Mouse (Mus musculus) forebrain, embryonic 10.5 days (tissue): ENCODE data around the gene Hoxc10. TPM values are rescaled to one million over a fixed set of nuclear protein-coding genes. Genes with fewer than 3 reads are reported as not detected.

ENCODE experiments used
- DNase-seq: peaks from one replicate; pipeline ENCODE4 v3.0.0-alpha.2; 2017; ENCODE audit warnings: low spot score; ENCODE audit errors: extremely low spot score
- H3K27ac ChIP-seq: fragments of 300-500 bp; sonication (generic); 2 replicates; pipeline ENCODE4 v1.5.1; 2016; ENCODE audit warnings: mild to moderate bottlenecking
- H3K27me3 ChIP-seq: fragments of 300-500 bp; sonication (generic); 2 replicates; pipeline ENCODE4 v1.6.1; 2016; ENCODE audit warnings: mild to moderate bottlenecking; ENCODE audit not compliant: poor library complexity, severe bottlenecking
- H3K36me3 ChIP-seq: fragments of 300-500 bp; sonication (generic); replicated peaks from 2 replicates; pipeline ENCODE4 v1.6.1; 2016; ENCODE audit warnings: mild to moderate bottlenecking, moderate library complexity
- H3K4me1 ChIP-seq: fragments of 300-500 bp; sonication (generic); 2 replicates; pipeline ENCODE4 v1.6.1; 2016
- H3K4me3 ChIP-seq: fragments of 300-500 bp; sonication (generic); 2 replicates; pipeline ENCODE4 v1.5.1; 2016; ENCODE audit warnings: mild to moderate bottlenecking, moderate library complexity
- H3K9me3 ChIP-seq: fragments of 300-500 bp; sonication (generic); 2 replicates; pipeline ENCODE4 v1.6.1; 2016; ENCODE audit warnings: mild to moderate bottlenecking, moderate library complexity
- WGBS: fragments of 180-500 bp; shearing (Covaris S2); methylation state at CpG from one replicate; pipeline ENCODE4 v1.1.7; 2016; 5-methylcytosine and 5-hydroxymethylcytosine counted together
- polyA plus RNA-seq: library from polyadenylated mRNA; unstranded; fragments of >200 nt; fragmentation: Nextera tagmentation; extraction: Ambion mirVana; gene quantifications from 2 replicates; pipeline ENCODE4 v1.2.1, GENCODE M21; 2016

Hoxc10 gene
- polyA plus RNA-seq, 1 experiment from 2014 or later: not detected

DNA sequence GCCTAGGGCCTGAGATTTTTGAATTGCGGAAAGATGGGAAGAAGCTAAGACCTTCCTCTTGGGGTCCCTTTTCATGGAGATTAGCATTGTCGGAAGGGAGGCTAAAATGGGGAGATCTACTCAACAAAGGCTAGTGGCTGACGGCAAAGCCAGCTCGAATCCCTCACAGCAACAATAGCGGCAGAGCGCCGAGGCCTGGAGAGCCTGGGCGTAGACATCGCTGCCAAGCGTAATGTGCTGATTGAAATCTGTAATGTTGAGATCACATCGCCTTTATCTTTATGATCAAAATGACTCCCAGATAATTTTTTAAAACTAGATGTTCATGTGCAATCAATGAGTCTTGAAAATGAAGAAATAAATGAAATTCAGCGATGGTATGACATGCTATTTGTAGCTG is 32.2 kb upstream of the Hoxc10 start:
- no peak overlapping the region for H3K4me3 ChIP-seq
- H3K27ac ChIP-seq: no peak overlapping the region
- WGBS: under 1% methylated on average over 12 of the region's 12 CpGs
- no peak for DNase-seq
- no peaks in the 10 kb centered on the region for H3K9me3 ChIP-seq
- H3K36me3 ChIP-seq: no peaks in the 10 kb centered on the region
- peaks cover 3% of the 10 kb centered on the region for H3K4me1 ChIP-seq
- H3K27me3 ChIP-seq: peaks cover 100% of the 10 kb centered on the region

- under 1% methylated on average over 27 of the region's 27 CpGs for WGBS
- H3K4me3 ChIP-seq: no peak overlapping the region
- peaks cover 100% of the 10 kb centered on the region for H3K27me3 ChIP-seq
- H3K27ac ChIP-seq: no peak overlapping the region
- no peak for DNase-seq
- peaks cover 8% of the 10 kb centered on the region for H3K4me1 ChIP-seq
- H3K9me3 ChIP-seq: no peaks in the 10 kb centered on the region
- no peaks in the 10 kb centered on the region for H3K36me3 ChIP-seq
These were observed 31.7 kb upstream of the Hoxc10 start for GRCm38 (mm10) chr15:102934897-102935296.

GRCm38 (mm10) chr15:102936279-102936972 is 30.2 kb upstream of the Hoxc10 start, which contains the start of gene Hoxc12:
Hoxc12 (plus strand) TSS chr15:102936757.
- H3K4me3 ChIP-seq: no peak within 1 kb of the TSS
- no peak within 1 kb of the TSS for H3K27ac ChIP-seq
- H3K9me3 ChIP-seq: no peaks in the 10 kb centered on the region
- peaks cover 9% of the 10 kb centered on the region for H3K4me1 ChIP-seq
- peaks cover 100% of the 10 kb centered on the region for H3K27me3 ChIP-seq
- H3K36me3 ChIP-seq: no peaks in the 10 kb centered on the region
- 1% methylated on average over 31 of the region's 31 CpGs for WGBS
- DNase-seq: no peak

DNA sequence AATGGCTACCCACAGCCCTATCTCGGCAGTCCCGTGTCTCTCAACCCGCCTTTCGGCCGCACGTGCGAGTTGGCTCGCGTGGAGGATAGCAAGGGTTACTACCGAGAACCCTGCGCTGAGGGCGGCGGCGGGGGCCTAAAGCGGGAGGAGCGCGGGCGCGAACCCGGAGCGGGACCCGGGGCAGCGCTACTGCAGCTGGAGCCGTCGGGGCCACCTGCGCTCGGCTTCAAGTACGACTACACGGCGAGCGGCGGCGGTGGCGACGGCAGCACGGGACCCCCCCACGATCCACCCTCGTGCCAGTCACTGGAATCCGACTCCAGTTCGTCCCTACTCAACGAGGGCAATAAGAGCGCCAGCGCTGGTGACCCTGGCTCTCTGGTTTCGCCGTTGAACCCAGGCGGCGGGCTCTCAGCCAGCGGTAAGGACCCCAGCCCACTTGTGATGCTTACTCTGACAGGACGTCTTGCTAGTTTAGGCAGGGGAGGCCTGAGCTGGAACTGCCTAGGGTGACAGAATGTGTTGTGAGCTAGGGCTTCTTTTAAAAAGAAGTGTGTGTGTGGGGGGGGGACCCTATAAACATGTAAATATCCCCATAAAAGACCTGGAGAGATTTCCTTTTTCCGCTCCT is 29.4 kb upstream of the Hoxc10 start:
- DNase-seq: no peak
- no peak overlapping the region for H3K27ac ChIP-seq
- H3K36me3 ChIP-seq: no peaks in the 10 kb centered on the region
- H3K4me3 ChIP-seq: no peak overlapping the region
- H3K4me1 ChIP-seq: peaks cover 9% of the 10 kb centered on the region
- H3K27me3 ChIP-seq: peaks cover 100% of the 10 kb centered on the region
- WGBS: 1% methylated on average over 50 of the region's 50 CpGs
- no peaks in the 10 kb centered on the region for H3K9me3 ChIP-seq

DNA sequence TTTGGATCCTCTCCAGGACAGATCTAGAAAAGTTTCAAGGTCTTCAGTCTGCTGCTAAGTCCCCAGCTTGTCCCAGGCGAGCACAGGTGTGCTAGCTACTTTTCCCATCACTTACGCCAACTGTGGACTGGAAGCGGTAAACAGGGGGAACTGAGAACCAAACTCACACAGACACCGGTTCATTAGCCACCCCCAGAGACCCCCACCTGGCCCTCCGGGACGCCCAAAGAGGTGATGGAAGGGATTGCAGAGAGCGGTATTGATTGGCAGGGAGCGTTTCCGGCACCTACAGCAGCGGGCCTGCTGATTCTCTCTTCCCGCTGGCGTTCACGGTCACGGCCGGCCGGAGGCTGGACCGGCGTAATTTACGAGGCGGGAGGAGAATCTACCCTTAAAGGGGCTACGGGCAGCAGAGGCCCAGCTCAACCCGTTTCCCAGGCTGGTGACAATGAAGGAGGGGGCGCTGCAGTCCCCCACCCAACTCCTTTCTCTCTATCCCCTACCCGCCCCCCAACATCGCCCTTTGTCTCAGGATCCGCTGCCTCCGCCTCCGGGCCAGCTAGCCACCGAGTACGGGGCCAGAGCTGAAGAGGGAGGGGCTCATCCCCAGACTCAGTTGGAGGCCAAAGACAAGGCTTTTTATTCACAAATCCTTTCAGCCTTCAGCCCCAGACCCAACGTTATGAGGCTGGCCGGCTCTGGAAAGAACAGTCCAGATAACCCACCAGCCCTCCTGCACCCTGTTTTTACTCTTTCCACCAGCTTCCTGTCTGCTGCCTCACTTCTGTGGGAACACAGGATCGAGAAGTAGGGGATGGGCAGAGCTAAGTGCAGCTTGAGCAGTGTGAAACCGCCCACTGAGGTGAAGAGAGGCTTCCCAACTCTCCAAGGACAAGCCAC is 27.1 kb upstream of the Hoxc10 start:
- Histone ChIP-seq H3K27ac (no peak overlapping the region), H3K27me3 (peaks cover 100% of the 10 kb centered on the region), H3K9me3 (no peaks in the 10 kb centered on the region), H3K4me3 (no peak overlapping the region), H3K36me3 (no peaks in the 10 kb centered on the region), H3K4me1 (peaks cover 18% of the 10 kb centered on the region)
- under 1% methylated on average over 34 of the region's 34 CpGs for WGBS
- no peak for DNase-seq

GRCm38 (mm10) chr15:102942739-102943467 is 23.7 kb upstream of the Hoxc10 start:
- no peaks in the 10 kb centered on the region for H3K9me3 ChIP-seq
- H3K36me3 ChIP-seq: no peaks in the 10 kb centered on the region
- peaks cover 100% of the 10 kb centered on the region for H3K27me3 ChIP-seq
- under 1% methylated on average over 49 of the region's 53 CpGs for WGBS
- H3K4me1 ChIP-seq: peaks cover 18% of the 10 kb centered on the region
- peak overlapping the region; percentile 22 for H3K4me3 ChIP-seq
- DNase-seq: no peak
- no peak overlapping the region for H3K27ac ChIP-seq

DNA sequence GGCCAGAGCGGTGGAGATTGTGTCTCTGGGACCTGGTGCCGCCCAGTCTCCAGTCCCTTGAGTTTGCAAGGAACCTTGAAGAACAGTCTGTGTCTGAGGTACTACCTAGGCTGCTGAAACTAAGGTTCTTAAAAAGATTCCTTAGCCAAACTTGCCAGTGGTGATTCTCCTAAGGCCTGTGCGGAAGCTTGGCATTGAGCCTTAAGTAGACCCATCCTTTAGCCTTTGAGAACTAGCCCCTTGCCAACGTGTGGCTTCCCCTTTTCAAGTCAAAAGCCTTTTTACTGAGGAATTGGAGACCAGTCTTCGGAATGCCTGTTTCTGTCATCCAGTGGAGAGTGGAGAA is 23.2 kb upstream of the Hoxc10 start:
- Histone ChIP-seq H3K36me3 (no peaks in the 10 kb centered on the region), H3K27ac (no peak overlapping the region), H3K27me3 (peaks cover 100% of the 10 kb centered on the region), H3K9me3 (no peaks in the 10 kb centered on the region), H3K4me3 (peak overlapping the region; percentile 22; the same call in 1 of the 2 replicates), H3K4me1 (peaks cover 18% of the 10 kb centered on the region)
- 4% methylated on average over 5 of the region's 5 CpGs for WGBS
- no peak for DNase-seq

DNA sequence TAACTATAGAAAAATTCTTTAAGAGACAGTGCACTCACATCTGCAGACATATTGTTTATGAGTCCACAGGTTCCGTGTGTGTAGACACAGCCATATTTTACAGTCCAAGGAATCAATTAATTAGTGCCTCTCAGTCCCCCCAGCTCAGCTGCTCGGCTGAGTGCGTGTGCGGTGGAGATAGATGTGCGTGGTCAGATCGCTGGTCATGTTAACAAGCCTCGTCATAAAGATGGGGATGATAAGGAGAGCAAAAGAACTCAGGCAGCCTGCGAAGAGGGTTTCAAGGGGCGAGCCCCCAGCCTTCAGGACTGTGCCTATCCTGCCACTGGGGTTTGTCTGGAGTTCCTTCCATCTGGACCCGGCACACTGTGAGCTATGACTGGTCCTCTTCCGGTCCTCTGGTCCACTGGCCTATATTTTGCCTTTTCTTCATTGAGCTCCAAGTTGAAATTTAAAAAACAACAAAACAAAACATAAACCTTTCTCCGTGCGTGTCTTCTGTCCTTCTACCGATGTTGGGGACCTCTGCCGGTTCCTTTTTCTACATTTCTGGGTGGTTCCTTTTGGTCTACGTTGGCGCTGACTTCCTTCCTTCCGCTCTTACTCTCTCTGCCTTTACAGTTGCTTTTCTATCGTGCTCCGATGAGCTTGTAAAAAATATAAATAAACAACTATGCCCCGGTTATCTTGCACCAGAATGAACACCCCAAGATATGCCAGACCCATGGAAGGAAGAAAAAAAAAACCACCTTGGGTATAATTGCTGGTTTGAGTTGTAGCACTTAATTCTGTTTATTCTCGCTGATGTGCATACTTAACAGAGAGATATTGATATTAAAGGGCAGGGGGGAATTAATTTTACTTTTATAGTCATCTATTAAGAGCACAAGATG is 21.2 kb upstream of the Hoxc10 start:
- no peak overlapping the region for H3K4me3 ChIP-seq
- DNase-seq: no peak

DNA sequence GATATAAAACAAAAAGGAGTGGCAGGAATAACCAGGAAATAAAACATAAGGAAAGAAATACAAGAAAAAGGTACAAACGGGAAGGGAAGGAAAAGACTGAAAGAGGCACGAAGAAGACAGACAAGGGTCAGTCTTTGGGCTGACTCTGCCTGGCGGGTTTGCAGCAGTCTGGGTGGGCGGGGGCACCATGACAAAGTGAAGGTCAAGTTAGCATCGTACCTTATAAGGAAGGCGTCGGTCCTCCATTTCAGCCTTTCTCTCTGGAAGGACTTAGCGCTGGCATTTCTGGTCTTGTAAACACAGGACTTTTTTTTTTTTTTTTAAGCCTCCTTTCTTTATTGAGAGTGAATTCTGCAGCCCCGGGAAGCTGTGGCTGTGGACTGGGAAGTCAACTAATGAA is 19.3 kb upstream of the Hoxc10 start:
- peaks cover 100% of the 10 kb centered on the region for H3K27me3 ChIP-seq
- no peaks in the 10 kb centered on the region for H3K9me3 ChIP-seq
- no peak overlapping the region for H3K27ac ChIP-seq
- no peaks in the 10 kb centered on the region for H3K36me3 ChIP-seq
- no peak overlapping the region for H3K4me3 ChIP-seq
- WGBS: 4% methylated on average over 9 of the region's 9 CpGs
- no peak for DNase-seq
- H3K4me1 ChIP-seq: peaks cover 9% of the 10 kb centered on the region

More for the DNA sequence above, 21.2 kb upstream of the Hoxc10 start:
- peaks cover 9% of the 10 kb centered on the region for H3K4me1 ChIP-seq
- no peaks in the 10 kb centered on the region for H3K36me3 ChIP-seq
- peaks cover 100% of the 10 kb centered on the region for H3K27me3 ChIP-seq
- H3K27ac ChIP-seq: no peak overlapping the region
- 8% methylated on average over 22 of the region's 22 CpGs for WGBS
- no peaks in the 10 kb centered on the region for H3K9me3 ChIP-seq

DNA sequence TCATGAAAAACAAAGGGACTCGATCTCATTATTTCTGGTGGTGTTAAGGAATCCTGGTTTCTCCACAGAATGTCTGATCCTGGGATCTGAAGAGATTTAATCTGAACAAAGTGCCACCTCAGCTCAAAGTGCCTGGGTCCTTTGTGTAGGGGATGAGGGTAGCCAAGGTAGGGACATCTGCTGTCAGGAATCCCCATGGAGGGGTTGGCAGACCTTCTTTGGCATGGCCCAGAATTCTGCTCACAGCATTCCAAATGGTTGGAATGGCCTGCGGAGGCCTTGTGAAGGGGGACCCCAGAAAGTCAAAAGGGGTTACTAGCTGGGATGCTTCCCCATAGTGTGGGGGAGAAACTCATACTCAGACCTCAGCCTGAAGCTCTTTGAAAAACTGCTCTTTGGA is 17.8 kb upstream of the Hoxc10 start:
- Histone ChIP-seq H3K36me3 (no peaks in the 10 kb centered on the region), H3K27me3 (peaks cover 100% of the 10 kb centered on the region), H3K4me3 (no peak overlapping the region), H3K4me1 (no peaks in the 10 kb centered on the region), H3K9me3 (no peaks in the 10 kb centered on the region), H3K27ac (no peak overlapping the region)
- DNase-seq: no peak
- WGBS: 11% methylated on average over 2 of the region's 2 CpGs

DNA sequence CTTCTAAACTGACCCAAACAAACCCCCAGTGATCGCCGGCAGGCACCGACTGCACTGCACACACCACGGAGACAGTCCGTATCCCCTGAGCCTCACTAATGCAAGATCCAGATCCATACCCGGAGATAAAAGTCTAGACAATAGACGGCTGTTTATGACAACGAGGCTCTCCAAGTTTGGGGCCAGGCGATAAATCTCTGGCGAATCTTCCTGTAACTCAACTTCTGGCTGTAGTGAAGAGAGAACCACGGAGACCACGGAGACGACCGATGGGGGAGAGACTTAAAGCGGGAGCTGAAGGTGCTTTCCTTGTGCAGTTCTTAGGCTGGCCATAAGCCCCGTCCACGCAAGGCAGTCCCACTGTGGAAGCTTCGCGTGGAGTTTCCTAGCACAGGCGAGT is 16.9 kb upstream of the Hoxc10 start:
- Histone ChIP-seq H3K4me3 (no peak overlapping the region), H3K4me1 (0 out of 2 replicates have a peak, but pooled peaks cover under 1% of the 10 kb centered on the region), H3K27me3 (peaks cover 100% of the 10 kb centered on the region), H3K9me3 (no peaks in the 10 kb centered on the region), H3K36me3 (no peaks in the 10 kb centered on the region), H3K27ac (no peak overlapping the region)
- DNase-seq: no peak
- 2% methylated on average over 20 of the region's 20 CpGs for WGBS
